Mouse (Mus musculus): ENCODE results near the gene Hoxd9.

Hoxd9 gene

GRCm38 (mm10) chr2:74697567-74698121, at the start of gene Hoxd9:
Hoxd9 (plus strand) TSS chr2:74697727.
- DNase-seq (ENCODE audit: low spot score), result no peak

GRCm38 (mm10) chr2:74652996-74653340, 44.6 kb upstream of the Hoxd9 start:
- no peak for DNase-seq (ENCODE audit: low spot score)

- DNase-seq (ENCODE audit: low spot score), result no peak
Observed at GRCm38 (mm10) chr2:74653781-74654535, 43.6 kb upstream of the Hoxd9 start.

- DNase-seq (ENCODE audit: low spot score), result no peak
Observed at GRCm38 (mm10) chr2:74654743-74655419, 42.6 kb upstream of the Hoxd9 start.

- DNase-seq (ENCODE audit: low spot score), result no peak
Observed at GRCm38 (mm10) chr2:74655420-74655781, 42.1 kb upstream of the Hoxd9 start.

GRCm38 (mm10) chr2:74655821-74656631, 41.5 kb upstream of the Hoxd9 start:
- DNase-seq (ENCODE audit: low spot score), result no peak

- DNase-seq (ENCODE audit: low spot score), result no peak
Observed at GRCm38 (mm10) chr2:74656632-74657021, 40.9 kb upstream of the Hoxd9 start.

GRCm38 (mm10) chr2:74657251-74658023, 40.1 kb upstream of the Hoxd9 start:
- DNase-seq (ENCODE audit: low spot score), result no peak

GRCm38 (mm10) chr2:74658024-74658666, 39.4 kb upstream of the Hoxd9 start:
- DNase-seq (ENCODE audit: low spot score), result no peak

- DNase-seq (ENCODE audit: low spot score), result no peak
Observed at GRCm38 (mm10) chr2:74658667-74659371, 38.7 kb upstream of the Hoxd9 start.

GRCm38 (mm10) chr2:74659507-74660005, 38.0 kb upstream of the Hoxd9 start, which contains the start of gene Evx2:
Evx2 (minus strand) TSS chr2:74659557.
- DNase-seq (ENCODE audit: low spot score), result no peak

- no peak for DNase-seq (ENCODE audit: low spot score)
Observed at GRCm38 (mm10) chr2:74660421-74661375, 36.8 kb upstream of the Hoxd9 start.

GRCm38 (mm10) chr2:74661685-74662084, 35.8 kb upstream of the Hoxd9 start:
- DNase-seq (ENCODE audit: low spot score), result no peak

GRCm38 (mm10) chr2:74663291-74663925, 34.1 kb upstream of the Hoxd9 start:
- no peak for DNase-seq (ENCODE audit: low spot score)

- no peak for DNase-seq (ENCODE audit: low spot score)
Observed at GRCm38 (mm10) chr2:74666411-74666810, 31.1 kb upstream of the Hoxd9 start.

GRCm38 (mm10) chr2:74667191-74667841, 30.2 kb upstream of the Hoxd9 start:
- DNase-seq (ENCODE audit: low spot score), result no peak

GRCm38 (mm10) chr2:74667842-74668357, 29.6 kb upstream of the Hoxd9 start, which contains the start of gene Hoxd13:
Hoxd13 (plus strand) TSS chr2:74668310.
- DNase-seq (ENCODE audit: low spot score), result no peak
